7 mouse cellular contexts compared by ENCODE assay signal in the genomic region with DNA sequence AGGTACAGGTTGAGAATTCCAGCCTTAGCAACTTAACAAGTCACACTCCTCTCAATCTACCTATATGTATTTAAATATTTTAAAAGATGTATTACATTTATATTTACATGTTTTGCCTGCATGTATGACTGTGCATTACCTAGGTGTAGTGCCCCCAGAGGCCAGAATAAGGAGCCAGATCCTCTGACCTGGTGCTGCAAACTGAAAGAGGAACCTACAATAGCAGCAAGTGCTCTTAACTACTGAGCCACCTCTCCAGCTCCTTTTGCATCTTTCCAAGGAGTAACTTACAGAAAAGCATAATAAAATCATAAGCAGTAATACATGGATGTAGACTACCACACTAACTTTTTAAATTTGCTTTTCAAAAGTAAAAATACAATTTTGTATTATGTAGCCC. TPM values are rescaled to one million over a fixed set of nuclear protein-coding genes. Genes with fewer than 3 reads are reported as not detected.
A peak's percentile ranks its signal among the peaks of the same experiment; 100 is the strongest.
DNase-seq lines count a peak whose midpoint lies in the region; ATAC-seq lines count a peak whose summit lies in the region.

No protein-coding gene starts in this region.

- peaks cover 23% of the 10 kb centered on the region for H3K4me1 ChIP-seq in forebrain, embryonic 12.5 days
- peaks cover 31% of the 10 kb centered on the region for H3K4me1 ChIP-seq in neural tube, embryonic 13.5 days (replicated peaks)

- no peaks in the 10 kb centered on the region for H3K27me3 ChIP-seq in forebrain, embryonic 12.5 days
- no peaks in the 10 kb centered on the region for H3K27me3 ChIP-seq in neural tube, embryonic 13.5 days

- peak overlapping the region; percentile 81; the same call in 1 of the 2 replicates for H3K4me3 ChIP-seq in forebrain, embryonic 12.5 days (replicated peaks)
- peak overlapping the region; percentile 89; the same call in 1 of the 2 replicates for H3K4me3 ChIP-seq in neural tube, embryonic 13.5 days

- DNase-seq in 3T3-L1 (ENCODE audit: low read depth, low spot score) (peak; percentile 57), 416B (ENCODE audit: low read depth) (peak; percentile 86), liver (peak; percentile 29)
- DNase-seq in ovary, postnatal 14 days (ENCODE audit: low spot score) = no peak
- DNase-seq in cerebellum, postnatal 25 days = no peak

- H3K36me3 ChIP-seq in forebrain, embryonic 12.5 days (replicated peaks) = no peaks in the 10 kb centered on the region
- no peaks in the 10 kb centered on the region for H3K36me3 ChIP-seq in neural tube, embryonic 13.5 days

- H3K9me3 ChIP-seq in forebrain, embryonic 12.5 days = no peaks in the 10 kb centered on the region
- no peaks in the 10 kb centered on the region for H3K9me3 ChIP-seq in neural tube, embryonic 13.5 days

- peak overlapping the region; percentile 80 for H3K4me2 ChIP-seq in forebrain, embryonic 12.5 days
- peak overlapping the region; percentile 55 for H3K4me2 ChIP-seq in neural tube, embryonic 13.5 days

- H3K9ac ChIP-seq in forebrain, embryonic 12.5 days = no peak overlapping the region
- H3K9ac ChIP-seq in neural tube, embryonic 13.5 days = peak overlapping the region; percentile 56; the same call in 1 of the 2 replicates

- no peak overlapping the region for H3K27ac ChIP-seq in forebrain, embryonic 12.5 days
- H3K27ac ChIP-seq in neural tube, embryonic 13.5 days (replicated peaks) = peak overlapping the region; percentile 57; the same call in 1 of the 2 replicates

- no peak for ATAC-seq in forebrain, embryonic 12.5 days (ENCODE audit: low FRiP score)
- ATAC-seq in neural tube, embryonic 13.5 days (ENCODE audit: low read depth) = no peak

RNA-seq across cellular contexts. Expression of a gene that starts 1.0 kb away (rescaled TPM):
- polyA plus RNA-seq in forebrain, embryonic 12.5 days (2016; fragmentation: Nextera tagmentation; extraction: Ambion mirVana) = 29.1 and 30.4 TPM in 2 replicates
- 33.3 and 35.3 TPM in 2 replicates for polyA plus RNA-seq in neural tube, embryonic 13.5 days (2015; fragmentation: Nextera tagmentation; extraction: Ambion mirVana)

RNA-seq across cellular contexts. Expression of a gene that starts 1.8 kb away (rescaled TPM):
- not detected in 2 replicates for polyA plus RNA-seq in forebrain, embryonic 12.5 days (2016; fragmentation: Nextera tagmentation; extraction: Ambion mirVana)
- not detected in 2 replicates for polyA plus RNA-seq in neural tube, embryonic 13.5 days (2015; fragmentation: Nextera tagmentation; extraction: Ambion mirVana)

RNA-seq across cellular contexts. Expression of a gene that starts 17.1 kb away (rescaled TPM):
- polyA plus RNA-seq in forebrain, embryonic 12.5 days (2016; fragmentation: Nextera tagmentation; extraction: Ambion mirVana) = 0.13 and 0.22 TPM in 2 replicates
- polyA plus RNA-seq in neural tube, embryonic 13.5 days (2015; fragmentation: Nextera tagmentation; extraction: Ambion mirVana) = 0.10 and 1.1 TPM in 2 replicates

RNA-seq across cellular contexts. Expression of a gene that starts 50.1 kb away (rescaled TPM):
- 0.33 and 0.51 TPM in 2 replicates for polyA plus RNA-seq in forebrain, embryonic 12.5 days (2016; fragmentation: Nextera tagmentation; extraction: Ambion mirVana)
- 1.2 and 2.2 TPM in 2 replicates for polyA plus RNA-seq in neural tube, embryonic 13.5 days (2015; fragmentation: Nextera tagmentation; extraction: Ambion mirVana)

Comparison
In these comparisons a context has a peak if more than half of its experiments do, and no peak if none do; other contexts are left out.
1. DNase-seq: peak in 3T3-L1 (single experiment), 416B (single experiment) and liver (single experiment); none in ovary, postnatal 14 days (single experiment) and cerebellum, postnatal 25 days (0 of 2).